Mouse (Mus musculus) central nervous system, embryonic 18 days (tissue): ENCODE results near the gene Slc27a4. TPM values are rescaled to one million over a fixed set of nuclear protein-coding genes. Genes with fewer than 3 reads are reported as not detected.

ENCODE experiments used
- polyA plus RNA-seq: library from polyadenylated mRNA; depleted of rRNA; stranded (reverse); fragments of >200 nt; gene quantifications from 2 replicates; pipeline ENCODE4 v1.2.3, GENCODE M21; 2012; rRNA removed

Gene Slc27a4
- polyA plus RNA-seq: 73.3 and 74.1 TPM in 2 replicates

GRCm38 (mm10) chr2:29802075-29802826, at the start of gene Slc27a4:
TSS of gene Slc27a4 (plus strand) at chr2:29802634.

GRCm38 (mm10) chr2:29787104-29787917, 15.1 kb upstream of the Slc27a4 start, which contains the start of gene Coq4:
TSS of gene Coq4 (plus strand) at chr2:29787493.

GRCm38 (mm10) chr2:29787937-29788681, 14.3 kb upstream of the Slc27a4 start, which contains the start of gene Trub2:
TSS of gene Trub2 (minus strand) at chr2:29788502.

GRCm38 (mm10) chr2:29820025-29820817, 17.8 kb downstream of the Slc27a4 start, which contains the start of gene Urm1:
TSS of gene Urm1 (plus strand) at chr2:29820075.

Other genes with a start within 250 kb of the Slc27a4 start
- 83.0 and 88.8 TPM in 2 replicates for gene Rapgef1, start 182.9 kb upstream of the Slc27a4 start, polyA plus RNA-seq
- 0.32 and 0.35 TPM in 2 replicates for gene Gm13420, start 50.9 kb upstream of the Slc27a4 start, polyA plus RNA-seq
- not detected in 2 replicates for gene Gm13547, start 43.3 kb upstream of the Slc27a4 start, polyA plus RNA-seq
- gene Coq4, start 15.1 kb upstream of the Slc27a4 start, polyA plus RNA-seq: 39.2 and 42.0 TPM in 2 replicates
- gene Trub2, start 14.1 kb upstream of the Slc27a4 start, polyA plus RNA-seq: 33.6 and 35.1 TPM in 2 replicates
- 64.7 and 70.3 TPM in 2 replicates for gene Urm1, start 17.4 kb downstream of the Slc27a4 start, polyA plus RNA-seq
- gene Cercam, start 66.5 kb downstream of the Slc27a4 start, polyA plus RNA-seq: 16.8 and 17.5 TPM in 2 replicates
- gene Odf2, start 86.6 kb downstream of the Slc27a4 start, polyA plus RNA-seq: 105 and 107 TPM in 2 replicates
- gene Gle1, start 132.8 kb downstream of the Slc27a4 start, polyA plus RNA-seq: 50.9 and 59.4 TPM in 2 replicates
- 855 and 873 TPM in 2 replicates for gene Sptan1, start 162.9 kb downstream of the Slc27a4 start, polyA plus RNA-seq
- 78.0 and 78.2 TPM in 2 replicates for gene Wdr34, start 246.2 kb downstream of the Slc27a4 start, polyA plus RNA-seq